Mouse (Mus musculus): ENCODE results near the gene 1700034I23Rik. TPM values are rescaled to one million over a fixed set of nuclear protein-coding genes. Genes with fewer than 3 reads are reported as not detected.

Gene 1700034I23Rik
- polyA plus RNA-seq, 1 experiment from 2014 or later, result 0.07 TPM

Other genes starting within 250 kb of the 1700034I23Rik start
- gene Slc25a31, start 193.7 kb downstream of the 1700034I23Rik start, polyA plus RNA-seq (2016; fragmentation: Nextera tagmentation; extraction: Ambion mirVana), result 0.11 TPM in 1 of 2 replicates, not detected in the other
- 20.9 and 27.8 TPM in 2 replicates for gene Hspa4l, start 158.0 kb downstream of the 1700034I23Rik start, polyA plus RNA-seq (2016; fragmentation: Nextera tagmentation; extraction: Ambion mirVana)
- 83.9 and 84.1 TPM in 2 replicates for gene Plk4, start 102.5 kb downstream of the 1700034I23Rik start, polyA plus RNA-seq (2016; fragmentation: Nextera tagmentation; extraction: Ambion mirVana)
- gene Mfsd8, start 55.7 kb downstream of the 1700034I23Rik start, polyA plus RNA-seq (2016; fragmentation: Nextera tagmentation; extraction: Ambion mirVana), result 6.2 TPM in 2 replicates
- 4.7 and 6.0 TPM in 2 replicates for gene Abhd18, start 55.6 kb downstream of the 1700034I23Rik start, polyA plus RNA-seq (2016; fragmentation: Nextera tagmentation; extraction: Ambion mirVana)
- 0.87 and 1.7 TPM in 2 replicates for gene Larp1b, start 47.3 kb upstream of the 1700034I23Rik start, polyA plus RNA-seq (2016; fragmentation: Nextera tagmentation; extraction: Ambion mirVana)
- gene Pgrmc2, start 180.5 kb upstream of the 1700034I23Rik start, polyA plus RNA-seq (2016; fragmentation: Nextera tagmentation; extraction: Ambion mirVana), result 29.5 and 31.7 TPM in 2 replicates